12 mouse cellular contexts compared by ENCODE assay signal in genomic region chr3:29950853-29951252, GRCm38 (mm10).
DNase-seq lines count a peak whose midpoint lies in the region.
"Had no signal": no experiment of that assay in that cellular context is flagged by ENCODE, and none has a peak within 500 bp of the region (broad histone marks: within the 10 kb centered on the region; RNA-seq: fewer than 3 reads in every experiment).

No protein-coding gene starts in this region.

- peak; percentile 7 for DNase-seq in adrenal gland, postnatal 10 days
- no peak for DNase-seq in adrenal gland, adult 8-10 months
- DNase-seq in gastrocnemius, postnatal 10 days, result peak; percentile 24
- DNase-seq in gastrocnemius, adult 8-10 months (ENCODE audit: low spot score in 2 of 2), result no peak
- peak; percentile 6 for DNase-seq in kidney, postnatal 14 days
- no peak for DNase-seq in kidney, adult 11 months
- peak; percentile 57 for DNase-seq in urinary bladder, postnatal 14 days (ENCODE audit: low spot score)
- DNase-seq in urinary bladder, postnatal 10 days (ENCODE audit: low spot score), result no peak
- DNase-seq: cerebellum, adult 9-10 months; right cerebral cortex, postnatal 14 days; thymus, adult 2 months; thymus, postnatal 4 days had no signal

Comparison
In these comparisons a context has a peak if more than half of its experiments do, and no peak if none do; other contexts are left out.
1. DNase-seq: peak in adrenal gland, postnatal 10 days (single experiment), gastrocnemius, postnatal 10 days (single experiment), kidney, postnatal 14 days (single experiment) and urinary bladder, postnatal 14 days (single experiment); none in adrenal gland, adult 8-10 months (single experiment), gastrocnemius, adult 8-10 months (0 of 2), kidney, adult 11 months (single experiment) and urinary bladder, postnatal 10 days (single experiment).